Mouse (Mus musculus): Measurements from ENCODE around the gene Duoxa2. TPM values are rescaled to one million over a fixed set of nuclear protein-coding genes. Genes with fewer than 3 reads are reported as not detected.
"Not testable (repeated sequence)": the region's sequence is repeated elsewhere in the genome, so short reads cannot be mapped to it uniquely, and the experiment has no call there.

The Duoxa2 gene
- polyA plus RNA-seq, 1 experiment from 2014 or later: not detected

DNA sequence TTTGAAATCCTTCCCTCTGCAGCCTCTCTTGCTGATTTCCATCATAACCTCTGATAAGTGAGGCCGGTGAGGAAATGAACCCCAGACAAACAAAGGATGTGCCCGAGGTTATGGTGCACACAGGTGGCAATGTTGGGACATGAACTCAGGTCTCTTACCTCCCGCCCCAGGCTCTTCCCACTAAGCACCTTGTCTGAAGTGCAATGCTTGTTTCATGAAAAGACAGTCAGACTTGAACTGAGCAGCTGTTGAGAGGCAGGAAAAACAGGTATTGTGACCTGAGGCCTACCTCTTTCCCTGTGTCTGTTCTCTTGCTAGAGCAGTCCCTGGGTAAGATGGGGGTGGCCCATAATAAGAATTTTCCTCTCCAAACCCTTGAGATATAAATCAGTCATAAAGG, 33.5 kb downstream of the Duoxa2 start:
- no peak for TF ChIP-seq CTCF (IDR thresholded peaks at IDR 0.05)
- POLR2A ChIA-PET: no interaction called here
- no peak for DNase-seq (ENCODE audit: low read depth, low spot score)
- no peaks in the 10 kb centered on the region for H3K27me3 ChIP-seq
- CTCF ChIA-PET: no interaction called here
- no peak for ATAC-seq
- in situ Hi-C loops (cut with MboI; ENCODE audit: low pct_unique_long_range_greater_than_20kb): no loop called here

DNA sequence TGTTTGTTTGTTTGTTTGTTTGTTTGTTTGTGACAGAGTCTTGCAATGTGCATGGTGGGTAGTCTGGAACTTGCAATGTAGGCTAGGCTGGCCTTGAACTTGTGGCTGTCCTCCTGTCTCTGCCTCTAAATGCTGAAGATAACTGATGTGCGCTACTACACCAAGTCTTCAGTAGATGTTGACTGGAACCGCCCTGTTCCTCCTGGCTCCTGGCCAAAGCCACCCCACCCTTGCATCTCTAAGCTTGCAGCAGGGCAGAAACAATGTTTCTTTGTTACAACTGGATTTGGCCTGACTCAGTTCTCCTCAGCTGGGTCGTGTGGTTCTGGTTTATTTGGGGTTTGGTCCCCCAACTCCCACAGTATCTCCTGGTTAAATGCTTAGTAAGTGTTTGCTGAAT, 35.5 kb downstream of the Duoxa2 start:
- TF ChIP-seq CTCF (IDR thresholded peaks at IDR 0.05): no peak
- ChIA-PET POLR2A (no interaction called here), CTCF (interaction anchor here (1.6 kb wide), 1 partner anchor 14 kb away, joined by 3 read pairs; no protein-coding TSS in a partner anchor)
- no peak for ATAC-seq
- no peaks in the 10 kb centered on the region for H3K27me3 ChIP-seq
- no peak for DNase-seq (ENCODE audit: low read depth, low spot score)
- in situ Hi-C loops (cut with MboI; ENCODE audit: low pct_unique_long_range_greater_than_20kb): no loop called here

DNA sequence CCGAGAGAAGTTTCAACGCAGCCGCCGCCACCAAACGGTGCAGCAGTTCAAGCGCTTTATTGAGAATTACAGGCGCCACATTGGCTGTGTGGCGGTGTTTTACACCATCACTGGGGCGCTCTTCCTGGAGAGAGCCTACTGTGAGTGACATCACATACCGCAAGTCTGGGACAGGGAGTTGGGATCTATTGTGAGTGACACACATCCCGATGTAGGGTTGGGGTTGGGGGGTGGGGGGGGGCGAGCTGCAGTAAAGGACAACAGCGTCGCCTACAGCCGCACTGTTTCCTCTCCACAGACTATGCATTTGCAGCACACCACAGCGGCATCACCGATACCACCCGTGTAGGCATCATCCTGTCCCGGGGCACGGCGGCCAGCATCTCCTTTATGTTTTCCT, 38.6 kb downstream of the Duoxa2 start:
- DNase-seq (ENCODE audit: low read depth, low spot score): no peak
- ChIA-PET POLR2A (no interaction called here), CTCF (no interaction called here)
- TF ChIP-seq CTCF (IDR thresholded peaks at IDR 0.05): no peak
- in situ Hi-C loops (cut with MboI; ENCODE audit: low pct_unique_long_range_greater_than_20kb): no loop called here
- H3K27me3 ChIP-seq: no peaks in the 10 kb centered on the region
- ATAC-seq: no peak

DNA sequence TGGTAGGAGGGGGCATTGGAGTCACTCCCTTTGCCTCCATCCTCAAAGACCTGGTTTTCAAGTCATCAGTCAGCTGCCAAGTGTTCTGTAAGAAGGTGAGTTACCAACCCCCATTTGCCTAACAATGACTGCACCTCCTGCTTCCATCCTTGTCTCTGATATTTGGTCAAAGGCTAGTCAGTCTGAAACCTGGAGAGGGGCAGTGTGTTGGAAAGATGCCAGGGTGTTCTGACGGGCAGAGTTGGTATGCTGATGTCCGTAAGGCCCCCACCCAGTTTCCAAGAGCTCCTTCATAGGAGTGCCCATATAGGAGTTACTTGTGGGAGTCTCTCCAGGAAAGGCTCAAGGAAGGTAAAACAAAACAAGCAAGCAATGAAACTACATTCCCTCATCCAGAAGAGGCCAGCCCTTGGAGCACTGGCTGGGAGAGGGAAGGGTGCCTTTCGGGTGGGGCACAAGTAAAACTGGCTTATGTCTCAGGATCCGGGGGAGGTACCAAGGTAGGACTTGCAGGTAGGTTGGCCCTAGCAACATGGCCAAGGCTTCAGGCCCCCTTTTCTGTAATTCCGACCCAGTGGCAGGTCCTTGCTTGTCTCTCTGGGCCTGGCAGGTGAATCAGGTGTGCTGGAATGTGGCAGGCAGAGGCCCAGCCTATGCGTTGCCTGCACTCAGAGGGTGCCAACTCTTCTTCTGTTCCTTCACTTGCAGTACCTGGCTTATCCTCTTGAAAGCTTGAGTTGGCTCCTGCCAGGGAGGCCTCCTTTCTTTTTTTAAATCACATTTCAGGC, 46.6 kb downstream of the Duoxa2 start:
- H3K27me3 ChIP-seq: no peaks in the 10 kb centered on the region
- no peak for TF ChIP-seq CTCF (IDR thresholded peaks at IDR 0.05)
- no peak for ATAC-seq
- ChIA-PET CTCF (interaction anchor here (1.5 kb wide), 1 partner anchor 36 kb away, joined by 4 read pairs; no protein-coding TSS in a partner anchor), POLR2A (no interaction called here)
- in situ Hi-C loops (cut with MboI; ENCODE audit: low pct_unique_long_range_greater_than_20kb): no loop called here
- DNase-seq (ENCODE audit: low read depth, low spot score): no peak

DNA sequence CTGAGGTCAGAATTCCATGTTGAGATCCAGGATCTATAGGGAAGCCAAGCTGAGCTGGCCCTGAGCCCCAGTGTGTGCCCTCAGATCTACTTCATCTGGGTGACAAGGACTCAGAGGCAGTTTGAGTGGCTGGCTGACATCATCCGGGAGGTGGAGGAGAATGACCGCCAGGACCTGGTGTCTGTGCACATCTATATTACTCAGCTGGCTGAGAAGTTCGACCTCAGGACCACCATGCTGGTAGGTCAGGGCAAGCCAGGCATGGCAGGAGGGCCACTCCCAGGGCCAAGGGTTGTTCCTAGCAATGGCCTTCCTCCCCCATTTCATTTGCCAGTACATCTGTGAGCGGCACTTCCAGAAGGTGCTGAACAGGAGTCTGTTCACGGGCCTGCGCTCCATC, 47.5 kb downstream of the Duoxa2 start:
- in situ Hi-C loops (cut with MboI; ENCODE audit: low pct_unique_long_range_greater_than_20kb); H3K27me3 ChIP-seq; DNase-seq (ENCODE audit: low read depth, low spot score); ATAC-seq: not testable (repeated sequence)
- CTCF ChIA-PET: interaction anchor here (1.1 to 3.1 kb wide), 6 partner anchors 11 to 37 kb away, joined by 3 to 19 read pairs (median 4); no protein-coding TSS in a partner anchor
- POLR2A ChIA-PET: interaction anchor here (0.9 kb wide), 1 partner anchor 30 kb away, joined by 3 read pairs; no protein-coding TSS in a partner anchor

DNA sequence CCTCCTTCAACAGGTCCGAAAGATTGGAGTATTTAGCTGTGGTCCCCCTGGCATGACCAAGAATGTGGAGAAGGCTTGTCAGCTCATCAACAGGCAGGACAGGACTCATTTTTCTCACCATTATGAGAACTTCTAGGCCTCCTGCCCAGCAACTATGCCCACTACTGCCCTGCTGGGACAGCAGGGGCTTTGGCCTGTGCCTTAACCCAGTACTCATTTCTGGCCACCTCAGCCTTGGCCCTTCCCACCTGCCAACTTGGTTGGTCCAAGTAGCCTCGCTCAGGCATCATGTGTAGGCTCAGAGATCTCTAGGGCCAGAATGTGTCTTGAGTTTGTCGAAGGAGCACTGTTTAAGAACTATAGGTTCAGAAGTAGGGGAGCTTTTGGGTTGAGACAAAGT, 48.6 kb downstream of the Duoxa2 start:
- no peaks in the 10 kb centered on the region for H3K27me3 ChIP-seq
- in situ Hi-C loops (cut with MboI; ENCODE audit: low pct_unique_long_range_greater_than_20kb): no loop called here
- no peak for TF ChIP-seq CTCF (IDR thresholded peaks at IDR 0.05)
- no peak for ATAC-seq
- DNase-seq (ENCODE audit: low read depth, low spot score): no peak
- ChIA-PET CTCF (interaction anchor here (0.7 to 3.1 kb wide), 9 partner anchors 10 to 45 kb away, joined by 3 to 19 read pairs (median 4); no protein-coding TSS in a partner anchor), POLR2A (no interaction called here)

DNA sequence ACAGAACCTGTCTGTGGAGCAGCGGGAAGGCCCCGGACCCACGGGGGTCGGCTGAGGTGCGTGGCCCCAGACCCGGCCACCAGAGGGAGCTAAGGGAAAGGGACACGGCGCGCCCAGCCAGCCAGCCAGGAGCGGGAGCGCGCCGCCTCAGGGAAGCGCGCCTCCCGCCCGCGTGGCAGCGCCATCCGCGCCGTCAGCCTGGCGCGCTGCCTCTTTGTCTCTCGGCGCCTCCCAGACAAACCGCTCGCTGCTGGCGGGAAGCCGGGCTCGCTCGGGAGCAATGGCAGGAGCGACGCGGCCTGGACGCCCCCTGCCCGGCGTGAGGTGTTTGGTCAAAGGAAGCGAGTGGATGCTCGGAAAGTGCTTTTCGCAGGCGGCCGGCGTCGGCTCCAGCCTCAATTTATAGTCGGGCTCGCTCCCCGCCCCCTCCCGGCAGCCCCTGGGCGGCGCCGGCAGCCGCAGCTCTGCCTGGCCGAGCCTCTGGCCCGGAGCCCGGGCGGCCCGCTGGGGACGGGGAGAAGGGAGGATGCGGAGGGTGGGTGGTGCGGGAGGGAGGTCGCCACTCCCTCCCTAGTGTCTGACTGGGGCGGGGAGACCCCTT, 49.9 kb downstream of the Duoxa2 start:
- peak; percentile 77 for ATAC-seq
- no peak for TF ChIP-seq CTCF (IDR thresholded peaks at IDR 0.05)
- no peak for DNase-seq (ENCODE audit: low read depth, low spot score)
- in situ Hi-C loops (cut with MboI; ENCODE audit: low pct_unique_long_range_greater_than_20kb): no loop called here
- CTCF ChIA-PET: interaction anchor here (0.6 to 3.1 kb wide), 9 partner anchors 9 to 97 kb away, joined by 3 to 19 read pairs (median 5); no protein-coding TSS in a partner anchor
- H3K27me3 ChIP-seq: no peaks in the 10 kb centered on the region
- POLR2A ChIA-PET: interaction anchor here (0.6 to 1.2 kb wide), 4 partner anchors 17 to 31 kb away, joined by 3 to 5 read pairs (median 4); no protein-coding TSS in a partner anchor

DNA sequence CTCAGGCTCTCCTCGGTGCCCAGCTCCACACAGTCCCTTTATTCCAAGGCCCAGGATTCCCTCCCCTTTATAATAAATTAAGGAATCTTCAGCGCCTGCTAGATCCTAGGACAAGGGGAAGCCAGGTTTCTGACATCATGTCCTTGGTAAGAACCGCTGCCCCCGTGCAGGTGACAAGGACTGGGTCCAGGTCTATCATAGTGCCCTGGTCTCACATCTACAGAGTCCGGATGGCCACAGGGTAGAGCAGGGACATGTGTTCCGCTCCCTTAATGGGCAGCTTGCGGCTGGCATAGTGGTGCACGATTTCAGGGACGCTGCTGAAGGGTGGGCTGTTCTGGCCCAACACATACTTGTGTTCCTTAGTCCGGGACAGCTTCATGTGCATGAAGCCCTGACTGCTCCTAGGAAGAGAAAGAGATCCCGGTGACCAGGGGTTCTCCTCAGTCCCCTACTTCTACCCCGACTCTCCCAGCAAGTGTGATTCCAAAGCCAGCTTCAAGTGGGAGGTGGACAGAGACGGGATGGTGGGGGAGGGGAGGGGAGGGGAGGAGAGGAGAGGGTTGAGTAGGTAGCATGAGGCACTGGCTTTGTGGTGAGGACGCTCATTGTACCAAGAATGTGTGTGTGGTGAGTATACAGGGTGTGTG, 50.6 kb downstream of the Duoxa2 start:
- no peaks in the 10 kb centered on the region for H3K27me3 ChIP-seq
- in situ Hi-C loops (cut with MboI; ENCODE audit: low pct_unique_long_range_greater_than_20kb): no loop called here
- no peak for TF ChIP-seq CTCF (IDR thresholded peaks at IDR 0.05)
- ChIA-PET POLR2A (interaction anchor here (0.6 to 1.2 kb wide), 3 partner anchors 17 to 31 kb away, joined by 3 to 4 read pairs (median 3); no protein-coding TSS in a partner anchor), CTCF (interaction anchor here (1.2 to 3.1 kb wide), 4 partner anchors 9 to 29 kb away, joined by 4 to 19 read pairs (median 5); no protein-coding TSS in a partner anchor)
- peak; percentile 8 for ATAC-seq
- no peak for DNase-seq (ENCODE audit: low read depth, low spot score)

DNA sequence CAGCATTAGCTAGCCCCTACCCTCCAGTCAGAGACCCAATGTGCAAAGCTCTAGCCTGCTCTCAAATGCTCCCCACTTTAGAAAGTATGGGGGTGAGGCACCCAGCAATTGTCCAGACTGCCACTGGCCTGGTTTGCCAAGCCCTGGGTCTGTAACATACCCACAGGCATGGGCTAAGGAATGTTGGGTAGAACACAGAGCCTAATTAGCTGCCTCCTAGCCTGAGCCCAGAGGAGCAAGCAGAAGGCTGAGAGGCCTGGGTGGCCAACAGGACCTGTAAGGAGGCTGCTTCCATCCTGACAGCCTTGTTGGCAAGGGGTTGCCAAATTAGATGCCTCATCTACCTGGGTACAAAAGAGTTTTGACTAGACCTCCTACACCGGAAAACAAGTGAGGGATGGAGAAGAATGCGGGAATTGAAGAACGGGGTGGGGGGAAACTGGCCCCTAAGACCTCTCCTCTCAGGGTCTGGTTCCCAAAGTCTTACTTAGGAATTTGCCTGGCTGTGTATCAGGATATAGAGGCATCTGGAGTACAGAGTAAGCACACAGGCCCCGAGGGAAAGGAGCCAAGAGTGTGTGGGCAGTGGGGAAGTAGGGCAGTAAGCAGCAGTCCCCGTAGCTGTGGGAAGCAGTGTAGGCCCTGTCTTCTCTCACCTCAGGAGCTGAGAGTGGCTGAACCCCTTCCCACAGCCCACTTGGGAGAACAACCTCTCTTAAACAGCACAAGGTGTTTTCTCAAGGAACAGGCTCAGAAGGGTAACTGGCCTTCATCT, 52.6 kb downstream of the Duoxa2 start:
- CTCF ChIA-PET: interaction anchor here (1.5 kb wide), 1 partner anchor 30 kb away, joined by 7 read pairs; no protein-coding TSS in a partner anchor
- TF ChIP-seq CTCF (IDR thresholded peaks at IDR 0.05): no peak
- POLR2A ChIA-PET: interaction anchor here (1.1 to 1.5 kb wide), 2 partner anchors 14 to 17 kb away, joined by 3 read pairs; no protein-coding TSS in a partner anchor
- H3K27me3 ChIP-seq: no peaks in the 10 kb centered on the region
- DNase-seq (ENCODE audit: low read depth, low spot score) (no peak), ATAC-seq (no peak)
- in situ Hi-C loops (cut with MboI; ENCODE audit: low pct_unique_long_range_greater_than_20kb): no loop called here

DNA sequence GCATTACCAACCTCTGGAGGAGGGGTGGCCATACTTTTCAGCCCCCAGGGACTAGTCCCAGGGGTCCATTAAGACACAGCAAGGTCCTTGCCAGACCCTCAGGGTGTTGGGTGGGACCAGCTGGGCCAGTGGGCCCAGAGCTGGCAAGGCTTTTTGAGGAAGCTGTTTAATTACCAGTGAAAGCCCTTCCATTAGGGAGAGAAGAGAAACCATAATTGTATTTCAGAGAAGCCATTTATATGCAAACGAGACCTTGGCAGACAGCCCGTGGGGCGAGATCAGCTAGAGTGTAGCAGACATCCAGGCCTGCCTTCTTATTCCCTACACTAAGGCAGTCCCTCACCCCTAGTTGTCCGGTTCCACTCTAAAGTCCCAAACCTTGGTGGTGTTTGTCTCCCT, 53.2 kb downstream of the Duoxa2 start:
- DNase-seq (ENCODE audit: low read depth, low spot score) (no peak), ATAC-seq (no peak)
- CTCF ChIA-PET: interaction anchor here (1.5 to 1.6 kb wide), 2 partner anchors 17 to 29 kb away, joined by 5 to 7 read pairs; partner anchors contain the start of gene Shf
- no peaks in the 10 kb centered on the region for H3K27me3 ChIP-seq
- TF ChIP-seq CTCF (IDR thresholded peaks at IDR 0.05): no peak
- in situ Hi-C loops (cut with MboI; ENCODE audit: low pct_unique_long_range_greater_than_20kb): no loop called here
- POLR2A ChIA-PET: interaction anchor here (1.1 to 1.7 kb wide), 3 partner anchors 11 to 17 kb away, joined by 3 to 5 read pairs (median 3); no protein-coding TSS in a partner anchor

Other genes with a start within 250 kb of the Duoxa2 start
- 17.0 TPM for gene Spg11, start 180.5 kb upstream of the Duoxa2 start, polyA plus RNA-seq (2021)
- gene B2m, start 151.2 kb upstream of the Duoxa2 start, polyA plus RNA-seq (2021): 598 TPM
- 0.14 TPM for gene Trim69, start 138.2 kb upstream of the Duoxa2 start, polyA plus RNA-seq (2021)
- 0.05 TPM for gene Patl2, start 112.7 kb upstream of the Duoxa2 start, polyA plus RNA-seq (2021)
- gene Terb2, start 112.6 kb upstream of the Duoxa2 start, polyA plus RNA-seq (2021): not detected
- gene Sord, start 64.2 kb upstream of the Duoxa2 start, polyA plus RNA-seq (2021): 29.2 TPM
- 0.01 TPM for gene Duox2, start 451 bp upstream of the Duoxa2 start, polyA plus RNA-seq (2021)
- 0.05 TPM for gene Duoxa1, start 14.8 kb downstream of the Duoxa2 start, polyA plus RNA-seq (2021)
- 0.04 TPM for gene Duox1, start 16.8 kb downstream of the Duoxa2 start, polyA plus RNA-seq (2021)
- gene Shf, start 70.3 kb downstream of the Duoxa2 start, polyA plus RNA-seq (2021): 8.3 TPM
- not detected for gene Slc28a2, start 127.6 kb downstream of the Duoxa2 start, polyA plus RNA-seq (2021)
- gene Gm14085, start 186.0 kb downstream of the Duoxa2 start, polyA plus RNA-seq (2021): not detected